ENCODE assay signal across 11 mouse cellular contexts in the genomic region with DNA sequence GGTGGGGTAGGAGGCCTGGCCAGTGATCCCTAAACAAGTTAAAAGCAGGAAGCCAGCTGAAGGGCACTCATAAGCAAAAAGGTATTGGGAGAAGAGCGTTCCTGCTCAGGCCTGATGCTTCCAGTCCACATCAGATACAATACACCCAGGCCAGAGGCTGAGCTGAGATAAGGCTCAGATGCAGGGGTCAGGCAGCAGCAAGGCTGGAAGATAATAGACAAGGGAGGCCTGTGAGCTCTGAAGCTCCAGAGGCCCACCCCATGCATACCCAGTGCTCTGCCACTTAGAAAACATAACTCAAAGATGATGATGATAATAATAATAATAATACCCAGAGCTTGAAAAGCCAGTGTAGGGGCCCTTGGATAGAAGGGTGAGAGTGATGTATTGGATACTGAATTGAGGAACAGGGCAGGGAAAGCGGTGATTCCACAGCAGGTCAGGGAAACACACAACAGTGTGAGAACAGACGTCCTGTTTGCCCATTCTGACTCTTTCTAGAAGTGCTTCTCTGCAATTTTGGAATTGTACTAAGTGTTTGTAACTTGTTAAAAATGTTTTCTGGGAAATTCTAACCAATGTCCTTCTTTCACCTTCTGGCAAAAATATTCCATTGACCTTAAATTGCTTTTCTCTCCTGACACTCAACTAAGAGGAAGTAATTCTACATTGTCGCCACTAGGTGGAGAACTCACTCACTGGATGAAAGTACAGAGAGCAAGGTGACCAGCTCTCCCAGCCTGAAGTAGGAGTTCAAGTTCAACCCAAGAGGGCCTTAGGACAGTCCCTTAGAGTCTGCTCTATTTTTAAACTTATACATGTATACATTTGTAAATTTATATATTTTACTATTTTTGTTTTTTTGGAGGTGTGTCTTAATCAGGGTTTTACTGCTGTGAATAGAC. TPM values are rescaled to one million over a fixed set of nuclear protein-coding genes. Genes with fewer than 3 reads are reported as not detected.
A peak's percentile ranks its signal among the peaks of the same experiment; 100 is the strongest.
DNase-seq lines count a peak whose midpoint lies in the region; ATAC-seq and TF ChIP-seq lines count a peak whose summit lies in the region.
"Had no signal": no experiment of that assay in that cellular context is flagged by ENCODE, and none has a peak within 500 bp of the region (broad histone marks: within the 10 kb centered on the region; RNA-seq: fewer than 3 reads in every experiment).

No protein-coding gene starts in this region.

- peak overlapping the region; percentile 78 for H3K27ac ChIP-seq in liver, embryonic 14.5 days
- H3K27ac ChIP-seq: heart, embryonic 13.5 days had no signal

- peak overlapping the region; percentile 54 for H3K9ac ChIP-seq in liver, embryonic 14.5 days (replicated peaks)
- H3K9ac ChIP-seq: heart, embryonic 13.5 days had no signal

- no peaks in the 10 kb centered on the region for H3K27me3 ChIP-seq in liver, embryonic 14.5 days (ENCODE audit: control insufficient read depth, insufficient read depth, low read length)

- DNase-seq in adrenal gland, postnatal 14 days = peak; percentile 27
- no peak for DNase-seq in adrenal gland, adult 2 months
- DNase-seq in layer of hippocampus, adult 9-10 months (ENCODE audit: low spot score) = peak; percentile 15
- DNase-seq in layer of hippocampus, postnatal 36 days = no peak
- peak; percentile 68 to 77 (median 74) for DNase-seq in liver, embryonic 14.5 days (ENCODE audit: low read depth in 3 of 3, low spot score in 3 of 3)
- DNase-seq in spleen, adult 18-20 months = no peak
- DNase-seq in left cerebral cortex, adult 8-10 months (ENCODE audit: low spot score in 2 of 2) = no peak

- 28% methylated on average over 4 of the region's 4 CpGs for WGBS in liver, embryonic 14.5 days (ENCODE audit: insufficient replicate concordance)

- H3K9me3 ChIP-seq in liver, embryonic 14.5 days (ENCODE audit: control insufficient read depth, low read length) = no peaks in the 10 kb centered on the region
- H3K9me3 ChIP-seq: heart, embryonic 13.5 days had no signal

- no peaks in the 10 kb centered on the region for H3K36me3 ChIP-seq in liver, embryonic 14.5 days (replicated peaks; ENCODE audit: control insufficient read depth, insufficient read depth, low read depth)
- H3K36me3 ChIP-seq: heart, embryonic 13.5 days had no signal

- H3K4me1 ChIP-seq in liver, embryonic 14.5 days (replicated peaks; ENCODE audit: control insufficient read depth in 2 of 2, insufficient read depth in 2 of 2, low read length in 1 of 2) = peaks cover 17 to 29% of the 10 kb centered on the region in 2 experiments
- H3K4me1 ChIP-seq: heart, embryonic 13.5 days had no signal

- peak; percentile 96 for TF ChIP-seq EP300 in liver, embryonic 14.5 days (IDR thresholded peaks at IDR 0.05; ENCODE audit: low read depth)

- TF ChIP-seq CTCF in liver, embryonic 14.5 days (IDR thresholded peaks at IDR 0.05; ENCODE audit: low read depth) = peak; percentile 81

- no peak overlapping the region for H3K4me3 ChIP-seq in liver, embryonic 14.5 days (ENCODE audit: insufficient read depth in 1 of 2, low read depth in 2 of 2, low read length in 2 of 2)
- H3K4me3 ChIP-seq: heart, embryonic 13.5 days; myocyte had no signal

- H3K4me2 ChIP-seq in liver, embryonic 14.5 days (ENCODE audit: low read depth) = peak overlapping the region; percentile 45
- H3K4me2 ChIP-seq: heart, embryonic 13.5 days had no signal

- peak; percentile 74; the same call in 1 of the 2 replicates for ATAC-seq in common myeloid progenitor, adult 5-6 weeks (replicated peaks; ENCODE audit: low read depth, poor library complexity, severe bottlenecking)
- peak; percentile 99 for ATAC-seq in liver, embryonic 14.5 days (ENCODE audit: insufficient read depth)

RNA-seq across cellular contexts. Expression of a gene that starts 14.2 kb away (rescaled TPM):
- total RNA-seq in adrenal gland, postnatal 14 days (2021) = 0.52 and 0.60 TPM in 2 replicates
- under 1 TPM in 1 of 2 experiments, not detected in 1; 0.45 TPM for total RNA-seq in adrenal gland, adult 2 months (2021)
- polyA plus RNA-seq in adrenal gland, adult 2 months (2012; rRNA removed) = 0.84 and 1.0 TPM in 2 replicates
- total RNA-seq in layer of hippocampus, postnatal 36 days (2021) = 1 to 10 TPM in 1 of 2 experiments, under 1 TPM in 1; 0.82 to 1.5 TPM
- total RNA-seq in common myeloid progenitor, adult 5-6 weeks (2017) = 13.4 and 14.6 TPM in 2 replicates
- polyA plus RNA-seq in liver, embryonic 14.5 days (2012; rRNA removed) = 35.1 and 62.4 TPM in 2 replicates
- polyA plus RNA-seq in liver, embryonic 14.5 days (2014; fragmentation: Nextera tagmentation; extraction: Ambion mirVana) = 29.1 and 35.2 TPM in 2 replicates
- total RNA-seq in left cerebral cortex, adult 8-10 months (2022) = 1 to 10 TPM in 3 of 4 experiments, under 1 TPM in 1; 0.72 to 1.4 (median 1.1) TPM
- polyA plus RNA-seq: C2C12, myocyte had no signal

RNA-seq across cellular contexts. Expression of a gene that starts 33.0 kb away (rescaled TPM):
- 1.1 and 2.5 TPM in 2 replicates for total RNA-seq in adrenal gland, postnatal 14 days (2021)
- 1 to 10 TPM in 1 of 2 experiments, under 1 TPM in 1; 0.63 to 1.1 TPM for total RNA-seq in adrenal gland, adult 2 months (2021)
- 1.1 and 1.4 TPM in 2 replicates for polyA plus RNA-seq in adrenal gland, adult 2 months (2012; rRNA removed)
- total RNA-seq in layer of hippocampus, postnatal 36 days (2021) = 1 to 10 TPM; 3.8 to 5.8 TPM
- 5.4 and 9.5 TPM in 2 replicates for total RNA-seq in common myeloid progenitor, adult 5-6 weeks (2017)
- 0.09 and 0.16 TPM in 2 replicates for polyA plus RNA-seq in liver, embryonic 14.5 days (2012; rRNA removed)
- 0.17 and 0.27 TPM in 2 replicates for polyA plus RNA-seq in liver, embryonic 14.5 days (2014; fragmentation: Nextera tagmentation; extraction: Ambion mirVana)
- 1 to 10 TPM; 4.6 to 9.6 (median 8.4) TPM for total RNA-seq in left cerebral cortex, adult 8-10 months (2022)

RNA-seq across cellular contexts. Expression of a gene that starts 48.3 kb away (rescaled TPM):
- 27.8 and 33.2 TPM in 2 replicates for total RNA-seq in adrenal gland, postnatal 14 days (2021)
- 10 to 100 TPM; 28.0 to 28.2 TPM for total RNA-seq in adrenal gland, adult 2 months (2021)
- 27.6 and 30.6 TPM in 2 replicates for polyA plus RNA-seq in adrenal gland, adult 2 months (2012; rRNA removed)
- 10 to 100 TPM; 15.5 to 16.7 TPM for total RNA-seq in layer of hippocampus, postnatal 36 days (2021)
- total RNA-seq in common myeloid progenitor, adult 5-6 weeks (2017) = 7.1 and 10.1 TPM in 2 replicates
- 21.9 and 27.8 TPM in 2 replicates for polyA plus RNA-seq in liver, embryonic 14.5 days (2012; rRNA removed)
- polyA plus RNA-seq in liver, embryonic 14.5 days (2014; fragmentation: Nextera tagmentation; extraction: Ambion mirVana) = 25.9 and 34.1 TPM in 2 replicates
- total RNA-seq in left cerebral cortex, adult 8-10 months (2022) = 10 to 100 TPM; 14.4 to 22.1 (median 16.7) TPM

Comparison
In these comparisons a context has a peak if more than half of its experiments do, and no peak if none do; other contexts are left out.
1. DNase-seq: peak in adrenal gland, postnatal 14 days (single experiment), layer of hippocampus, adult 9-10 months (single experiment) and liver, embryonic 14.5 days (3 of 3); none in adrenal gland, adult 2 months (single experiment), layer of hippocampus, postnatal 36 days (0 of 2), spleen, adult 18-20 months (0 of 2) and left cerebral cortex, adult 8-10 months (0 of 2).